Mouse (Mus musculus): ENCODE measurements around the gene Sh2b3.

DNA sequence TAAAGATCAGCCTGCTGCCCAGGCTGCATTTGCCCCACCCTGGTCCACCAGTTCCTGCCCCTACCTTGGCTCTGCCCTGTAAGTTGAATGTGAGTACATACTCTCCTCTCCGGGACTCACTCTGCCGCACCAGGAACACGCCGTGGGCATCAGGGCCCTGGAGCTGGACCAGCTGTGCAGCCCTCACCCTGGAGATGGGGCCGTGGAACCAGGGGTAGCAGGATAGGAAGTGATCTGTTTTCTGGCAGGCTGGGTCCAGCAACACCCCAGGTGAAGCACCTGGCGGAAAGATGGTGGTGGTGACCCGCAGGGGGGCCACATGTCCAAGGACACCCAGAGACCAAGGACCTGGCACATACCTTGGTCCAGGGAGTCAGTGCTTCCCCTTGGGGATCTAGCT, 19.0 kb downstream of the Sh2b3 start:
- TF ChIP-seq CTCF (IDR thresholded peaks at IDR 0.05; ENCODE audit: low read depth) (no peak), EP300 (IDR thresholded peaks at IDR 0.05; ENCODE audit: low read depth) (no peak)

Measured in liver, embryonic 14.5 days (tissue).